Mouse (Mus musculus) C3H10T1/2 (cell line): ENCODE results near the gene Slc4a11. TPM values are rescaled to one million over a fixed set of nuclear protein-coding genes. Genes with fewer than 3 reads are reported as not detected.

ENCODE experiments used
- polyA plus RNA-seq, 2 experiments: library from polyadenylated mRNA; unstranded; fragments of >200 nt; fragmentation: generic; extraction: Trizol; gene quantifications; one replicate each; pipeline ENCODE4 v1.2.1; 2012; ENCODE audit warnings: missing spikeins in 2 of 2

Slc4a11 gene
- under 1 TPM; 0.13 to 0.47 TPM for polyA plus RNA-seq

GRCm38 (mm10) chr2:130697153-130697810 lies at the start of gene Slc4a11:
TSS of gene Slc4a11 (minus strand) at chr2:130697519.

DNA sequence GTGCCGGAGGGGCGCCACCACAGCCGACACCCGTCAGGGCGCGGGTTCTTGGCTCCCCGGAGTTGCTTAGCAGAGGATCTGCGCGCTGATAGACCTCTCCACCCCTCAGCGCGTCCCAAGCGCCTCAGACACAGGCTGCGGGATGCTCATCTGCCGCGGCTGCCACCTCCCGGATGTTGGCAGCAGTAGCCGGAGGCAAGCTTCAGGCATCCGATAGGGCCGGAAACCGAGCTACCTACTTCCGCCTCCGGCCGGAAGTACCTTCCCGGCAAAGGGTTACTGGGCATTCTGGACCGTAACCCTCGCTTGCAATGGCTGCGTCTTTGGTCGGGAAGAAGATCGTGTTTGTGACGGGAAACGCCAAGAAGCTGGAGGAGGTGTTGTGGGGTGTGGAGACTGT lies 29.8 kb downstream of the Slc4a11 start, which contains the start of gene Itpa:
Gene Itpa (plus strand): TSS at position 52 of the 400 bp plus-strand sequence.

DNA sequence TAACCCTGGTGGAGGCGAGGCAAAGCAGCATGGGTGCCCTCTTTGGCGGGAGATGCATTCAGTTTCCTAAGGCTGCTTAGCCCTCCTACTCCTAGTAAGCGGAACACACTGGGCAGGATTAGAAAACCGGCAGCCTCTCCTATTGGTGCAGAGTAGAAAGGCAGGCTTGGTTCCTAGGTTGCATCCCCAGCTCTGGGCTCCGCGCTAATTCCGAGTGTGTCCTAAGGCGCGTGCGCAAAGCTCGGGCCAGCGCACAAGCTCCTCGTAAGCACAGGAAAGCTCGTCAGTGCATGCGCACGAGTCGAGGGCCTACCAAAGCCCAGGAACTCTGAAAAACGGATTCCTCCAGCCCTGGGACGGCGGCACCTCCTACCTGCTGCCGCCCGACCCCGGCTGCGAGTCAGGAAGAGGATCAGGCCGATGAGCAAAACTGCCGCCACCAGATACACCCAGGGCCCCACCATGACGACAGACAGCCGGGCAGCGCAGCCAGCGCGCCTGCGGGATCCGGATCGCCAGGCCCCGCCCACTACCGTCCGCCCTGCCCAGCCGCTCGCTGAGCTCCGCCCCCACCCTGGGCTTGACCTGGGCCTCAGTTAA lies 33.1 kb downstream of the Slc4a11 start, which contains the start of gene Ddrgk1:
Gene Ddrgk1 (minus strand): TSS at position 558 of the 600 bp plus-strand sequence.

DNA sequence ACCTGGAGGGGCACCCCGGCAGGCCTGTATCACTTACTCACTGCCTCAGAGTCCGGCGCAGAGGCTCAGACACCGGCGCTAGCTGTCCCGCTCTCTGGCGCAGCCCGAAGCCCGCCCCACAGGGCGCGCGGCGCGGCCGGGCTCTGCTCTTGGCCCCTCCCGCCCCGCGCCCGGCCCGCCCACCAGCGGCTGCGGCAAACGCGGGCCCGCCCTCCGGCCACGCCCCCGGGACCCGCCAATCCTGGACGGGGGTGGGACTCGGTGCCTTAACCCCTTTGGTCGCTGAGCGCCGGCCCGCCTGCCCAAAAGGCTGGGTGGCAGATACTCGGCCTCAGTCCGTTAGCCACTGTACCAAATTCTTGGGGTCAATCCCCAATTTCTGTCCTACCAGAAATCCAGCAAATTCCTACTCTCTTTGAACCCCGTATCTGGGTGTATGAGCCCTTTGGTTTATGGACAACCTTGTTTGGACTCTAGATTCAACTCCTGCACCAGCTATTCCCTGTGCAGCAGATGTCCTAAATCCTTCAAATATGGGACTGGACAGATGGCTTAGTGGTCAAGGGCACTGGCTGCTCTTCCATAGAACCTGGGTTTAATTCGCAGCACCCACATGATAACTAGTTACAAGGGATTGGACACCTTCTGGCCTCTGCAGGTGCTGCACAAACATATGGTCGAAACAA lies 54.5 kb downstream of the Slc4a11 start, which contains the start of gene Lzts3:
Gene Lzts3 (minus strand): TSS at position 120 of the 686 bp plus-strand sequence.

Other genes with a start within 250 kb of the Slc4a11 start
- gene Ptpra, start 247.2 kb downstream of the Slc4a11 start, polyA plus RNA-seq, result 10 to 100 TPM in 1 of 2 experiments, 1 to 10 TPM in 1; 5.7 to 58.6 TPM
- 100 to 1,000 TPM in 1 of 2 experiments, 10 to 100 TPM in 1; 72.9 to 129 TPM for gene Mrps26, start 133.8 kb downstream of the Slc4a11 start, polyA plus RNA-seq
- not detected for gene Oxt, start 121.3 kb downstream of the Slc4a11 start, polyA plus RNA-seq
- not detected for gene Avp, start 115.0 kb downstream of the Slc4a11 start, polyA plus RNA-seq
- gene Fastkd5, start 67.5 kb downstream of the Slc4a11 start, polyA plus RNA-seq, result 1 to 10 TPM in 1 of 2 experiments, under 1 TPM in 1; 0.94 to 2.1 TPM
- 1 to 10 TPM; 3.3 to 5.6 TPM for gene Ubox5, start 67.5 kb downstream of the Slc4a11 start, polyA plus RNA-seq
- 1 to 10 TPM; 2.9 to 6.8 TPM for gene Lzts3, start 54.7 kb downstream of the Slc4a11 start, polyA plus RNA-seq
- gene Ddrgk1, start 32.9 kb downstream of the Slc4a11 start, polyA plus RNA-seq, result 100 to 1,000 TPM; 125 to 144 TPM
- 10 to 100 TPM; 24.9 to 37.4 TPM for gene Itpa, start 29.9 kb downstream of the Slc4a11 start, polyA plus RNA-seq
- 1 to 10 TPM; 1.8 to 8.0 TPM for gene 4930402H24Rik, start 208.9 kb upstream of the Slc4a11 start, polyA plus RNA-seq
- gene Atrn, start 209.0 kb upstream of the Slc4a11 start, polyA plus RNA-seq, result 1 to 10 TPM in 1 of 2 experiments, under 1 TPM in 1; 0.39 to 4.5 TPM